Mouse (Mus musculus): Measurements from ENCODE around the gene Tmem72. TPM values are rescaled to one million over a fixed set of nuclear protein-coding genes. Genes with fewer than 3 reads are reported as not detected.

Gene Tmem72
- total RNA-seq, 2 experiments from 2014 or later: 0.03 TPM; not detected in 1

GRCm38 (mm10) chr6:116653684-116654454, 62.8 kb downstream of the Tmem72 start:
- intact Hi-C loops (cut with DNase I): loop anchor here (1.0 to 5.0 kb wide), 4 partner anchors 37 to 1173 kb away; no protein-coding TSS in a partner anchor
- DNase-seq: peak; percentile 61 to 70

- DNase-seq: no peak
- intact Hi-C loops (cut with DNase I): loop anchor here (5.0 kb wide), 3 partner anchors 36 to 1174 kb away; no protein-coding TSS in a partner anchor
Observed at GRCm38 (mm10) chr6:116653191-116653590, 63.5 kb downstream of the Tmem72 start.

- intact Hi-C loops (cut with DNase I): loop anchor here (1.0 to 5.0 kb wide), 4 partner anchors 17 to 1176 kb away; no protein-coding TSS in a partner anchor
- peak; percentile 66 to 75 for DNase-seq
Observed at GRCm38 (mm10) chr6:116651437-116652118, 65.1 kb downstream of the Tmem72 start.

GRCm38 (mm10) chr6:116650406-116650805, 66.3 kb downstream of the Tmem72 start, which contains the start of gene Depp1:
Depp1 (plus strand) TSS chr6:116650609.
- intact Hi-C loops (cut with DNase I): loop anchor here (5.0 kb wide), 3 partner anchors 33 to 1177 kb away; no protein-coding TSS in a partner anchor
- peak; percentile 78 to 79 for DNase-seq

- DNase-seq: no peak
- intact Hi-C loops (cut with DNase I): loop anchor here (5.0 to 10.0 kb wide), 4 partner anchors 33 to 1415 kb away; no protein-coding TSS in a partner anchor
Observed at GRCm38 (mm10) chr6:116649811-116650210, 66.9 kb downstream of the Tmem72 start.

- intact Hi-C loops (cut with DNase I): loop anchor here (10.0 kb wide), 1 partner anchor 1413 kb away; no protein-coding TSS in a partner anchor
- DNase-seq: peak; percentile 62 to 65
Observed at GRCm38 (mm10) chr6:116647763-116648162, 69.0 kb downstream of the Tmem72 start.

GRCm38 (mm10) chr6:116644335-116644734, 72.4 kb downstream of the Tmem72 start:
- no peak for DNase-seq
- intact Hi-C loops (cut with DNase I): loop anchor here (10.0 kb wide), 1 partner anchor 1410 kb away; no protein-coding TSS in a partner anchor

- DNase-seq: no peak
Observed at GRCm38 (mm10) chr6:116643881-116644280, 72.8 kb downstream of the Tmem72 start.

GRCm38 (mm10) chr6:116642942-116643341, 73.8 kb downstream of the Tmem72 start:
- no peak for DNase-seq
- intact Hi-C loops (cut with DNase I): loop anchor here (10.0 kb wide), 1 partner anchor 1408 kb away; no protein-coding TSS in a partner anchor

More at GRCm38 (mm10) chr6:116643881-116644280, 72.8 kb downstream of the Tmem72 start:
- intact Hi-C loops (cut with DNase I): loop anchor here (10.0 kb wide), 1 partner anchor 1409 kb away; no protein-coding TSS in a partner anchor

GRCm38 (mm10) chr6:116639663-116640062, 77.0 kb downstream of the Tmem72 start:
- intact Hi-C loops (cut with DNase I): loop anchor here (10.0 kb wide), 1 partner anchor 1405 kb away; no protein-coding TSS in a partner anchor
- DNase-seq: no peak

GRCm38 (mm10) chr6:116638871-116639270, 77.8 kb downstream of the Tmem72 start:
- intact Hi-C loops (cut with DNase I): no loop called here

GRCm38 (mm10) chr6:116637496-116637895, 79.2 kb downstream of the Tmem72 start:
- intact Hi-C loops (cut with DNase I): no loop called here
- DNase-seq: no peak

More at GRCm38 (mm10) chr6:116638871-116639270, 77.8 kb downstream of the Tmem72 start:
- DNase-seq: no peak

- DNase-seq: no peak
- intact Hi-C loops (cut with DNase I): no loop called here
Observed at GRCm38 (mm10) chr6:116636581-116637235, 80.0 kb downstream of the Tmem72 start.

GRCm38 (mm10) chr6:116635251-116636180, 81.2 kb downstream of the Tmem72 start:
- intact Hi-C loops (cut with DNase I): no loop called here
- DNase-seq: peak; percentile 81 to 83

GRCm38 (mm10) chr6:116633741-116634695, 82.7 kb downstream of the Tmem72 start:
- intact Hi-C loops (cut with DNase I): loop anchor here (1.0 to 5.0 kb wide), 2 partner anchors 18 to 63 kb away; no protein-coding TSS in a partner anchor
- no peak for DNase-seq

- intact Hi-C loops (cut with DNase I): loop anchor here (5.0 kb wide), 1 partner anchor 65 kb away; no protein-coding TSS in a partner anchor
- DNase-seq: peak; percentile 85 to 89
Observed at GRCm38 (mm10) chr6:116632129-116632528, 84.6 kb downstream of the Tmem72 start.

- intact Hi-C loops (cut with DNase I): loop anchor here (5.0 to 10.0 kb wide), 2 partner anchors 68 to 1505 kb away; partner anchors contain the start of gene Csgalnact2
- DNase-seq: peak in 1 of 2 experiments; percentile 22
Observed at GRCm38 (mm10) chr6:116629766-116630165, 86.9 kb downstream of the Tmem72 start.

All from heart, postnatal 36 days (tissue).